Mouse (Mus musculus) heart, embryonic 16.5 days (tissue): ENCODE data around the gene Gon4l. TPM values are rescaled to one million over a fixed set of nuclear protein-coding genes. Genes with fewer than 3 reads are reported as not detected.
A peak's percentile ranks its signal among the peaks of the same experiment; 100 is the strongest.
"Not testable (repeated sequence)": the region's sequence is repeated elsewhere in the genome, so short reads cannot be mapped to it uniquely, and the experiment has no call there.

Experiments used
- ATAC-seq: fragments of 200-750 bp; cut with Nextera tagmentation; replicated peaks from 2 replicates; pipeline ENCODE4 v1.8.0; 2017; ENCODE audit warnings: moderate number of reproducible peaks; ENCODE audit not compliant: insufficient read depth, low FRiP score; ENCODE audit errors: extremely low read depth
- H3K27ac ChIP-seq: fragments of 300-500 bp; sonication (generic); 2 replicates; pipeline ENCODE4 v1.5.1; 2014; ENCODE audit warnings: mild to moderate bottlenecking, low read length, control low read depth, moderate library complexity
- H3K27me3 ChIP-seq: fragments of 300-500 bp; sonication (generic); 2 replicates; pipeline ENCODE4 v1.6.1; 2014; ENCODE audit warnings: low read length, mixed read lengths; ENCODE audit not compliant: control insufficient read depth, insufficient read depth
- H3K36me3 ChIP-seq: fragments of 300-500 bp; sonication (generic); 2 replicates; pipeline ENCODE4 v1.6.1; 2014; ENCODE audit not compliant: control insufficient read depth, insufficient read depth
- H3K4me1 ChIP-seq: fragments of 300-500 bp; sonication (generic); 2 replicates; pipeline ENCODE4 v1.6.1; 2014; ENCODE audit warnings: low read length, mixed read lengths; ENCODE audit not compliant: control insufficient read depth, insufficient read depth
- H3K4me2 ChIP-seq: fragments of 300-500 bp; sonication (generic); 2 replicates; pipeline ENCODE4 v1.6.1; 2014; ENCODE audit warnings: low read depth, mild to moderate bottlenecking, control low read depth, low read length
- H3K4me3 ChIP-seq: fragments of 300-500 bp; sonication (generic); 2 replicates; pipeline ENCODE4 v1.5.1; 2014; ENCODE audit warnings: mild to moderate bottlenecking, control low read depth, low read length
- H3K9ac ChIP-seq: fragments of 300-500 bp; sonication (generic); 2 replicates; pipeline ENCODE4 v1.6.1; 2014; ENCODE audit warnings: low read length, control low read depth
- H3K9me3 ChIP-seq: fragments of 300-500 bp; sonication (generic); replicated peaks from 2 replicates; pipeline ENCODE4 v1.6.1; 2016; ENCODE audit warnings: low read length; ENCODE audit not compliant: control insufficient read depth
- WGBS: fragments of 180-500 bp; shearing (Covaris S2); extraction: QIAGEN DNeasy Blood & Tissue Kit; methylation state at CpG from one replicate; pipeline ENCODE4 v1.1.7; 2014; 5-methylcytosine and 5-hydroxymethylcytosine counted together
- polyA plus RNA-seq: library from polyadenylated mRNA; unstranded; fragments of >200 nt; fragmentation: Nextera tagmentation; extraction: Ambion mirVana; gene quantifications from 2 replicates; pipeline ENCODE4 v1.2.1, GENCODE M21; 2015

Gon4l gene
- 6.9 and 7.3 TPM in 2 replicates for polyA plus RNA-seq

GRCm38 (mm10) chr3:88834951-88835491 is at the start of gene Gon4l:
Gene Gon4l (plus strand): TSS chr3:88835231.
- peak within 1 kb of the TSS; percentile 46 for H3K4me3 ChIP-seq
- not testable (repeated sequence) for H3K9me3 ChIP-seq, H3K27me3 ChIP-seq, H3K4me1 ChIP-seq, H3K36me3 ChIP-seq
- WGBS, result 5% methylated on average over 25 of the region's 39 CpGs
- peak within 1 kb of the TSS; percentile 53 for H3K27ac ChIP-seq
- H3K9ac ChIP-seq, result peak within 1 kb of the TSS; percentile 38; the same call in 1 of the 2 replicates
- H3K4me2 ChIP-seq, result peak within 1 kb of the TSS; percentile 66
- peak; percentile 71 for ATAC-seq

GRCm38 (mm10) chr3:88786323-88786722 is 48.7 kb upstream of the Gon4l start:
- ATAC-seq, result peak; percentile 60; the same call in 1 of the 2 replicates
- H3K4me3 ChIP-seq, H3K27ac ChIP-seq, H3K9ac ChIP-seq, H3K4me1 ChIP-seq, H3K4me2 ChIP-seq, H3K9me3 ChIP-seq, H3K36me3 ChIP-seq, H3K27me3 ChIP-seq: not testable (repeated sequence)
- 79% methylated on average over 1 of the region's 4 CpGs for WGBS

- H3K27me3 ChIP-seq, H3K27ac ChIP-seq, H3K9me3 ChIP-seq, H3K4me2 ChIP-seq, H3K36me3 ChIP-seq, H3K9ac ChIP-seq, H3K4me3 ChIP-seq, H3K4me1 ChIP-seq, ATAC-seq: not testable (repeated sequence)
- WGBS, result no CpG with 5 or more reads among the region's 8 CpGs
Observed at GRCm38 (mm10) chr3:88786805-88787204, 48.2 kb upstream of the Gon4l start.

- H3K4me3 ChIP-seq, H3K4me2 ChIP-seq, H3K36me3 ChIP-seq, H3K9me3 ChIP-seq, H3K9ac ChIP-seq, H3K27ac ChIP-seq, H3K4me1 ChIP-seq, H3K27me3 ChIP-seq: not testable (repeated sequence)
- 0 out of 2 replicates have a peak, but pooled peaks have one; percentile 58 for ATAC-seq
- no CpG with 5 or more reads among the region's 4 CpGs for WGBS
Observed at GRCm38 (mm10) chr3:88788033-88788432, 47.0 kb upstream of the Gon4l start.

- H3K36me3 ChIP-seq, H3K27me3 ChIP-seq, H3K27ac ChIP-seq, H3K9me3 ChIP-seq, ATAC-seq, H3K4me2 ChIP-seq, H3K4me1 ChIP-seq, H3K4me3 ChIP-seq, H3K9ac ChIP-seq: not testable (repeated sequence)
- WGBS, result 84% methylated on average over 6 of the region's 6 CpGs
Observed at GRCm38 (mm10) chr3:88797507-88797906, 37.5 kb upstream of the Gon4l start.

GRCm38 (mm10) chr3:88803910-88804540 is 31.0 kb upstream of the Gon4l start:
- H3K27ac ChIP-seq, result no peak overlapping the region; the same call in 1 of the 2 replicates
- H3K4me1 ChIP-seq, result no peaks in the 10 kb centered on the region
- no peak overlapping the region for H3K4me3 ChIP-seq
- WGBS, result 89% methylated on average over 5 of the region's 5 CpGs
- H3K27me3 ChIP-seq, result no peaks in the 10 kb centered on the region
- no peaks in the 10 kb centered on the region for H3K9me3 ChIP-seq
- no peak for ATAC-seq
- no peak overlapping the region for H3K9ac ChIP-seq
- no peak overlapping the region for H3K4me2 ChIP-seq
- no peaks in the 10 kb centered on the region for H3K36me3 ChIP-seq

- Histone ChIP-seq H3K9ac (no peak overlapping the region), H3K4me2 (no peak overlapping the region), H3K27me3 (no peaks in the 10 kb centered on the region), H3K36me3 (peaks cover 13% of the 10 kb centered on the region), H3K4me1 (no peaks in the 10 kb centered on the region), H3K9me3 (no peaks in the 10 kb centered on the region), H3K27ac (no peak overlapping the region), H3K4me3 (no peak overlapping the region)
- no CpG with 5 or more reads among the region's 1 CpGs for WGBS
- ATAC-seq, result no peak
Observed at GRCm38 (mm10) chr3:88825710-88826109, 9.3 kb upstream of the Gon4l start.

GRCm38 (mm10) chr3:88827231-88827630 is 7.8 kb upstream of the Gon4l start:
- WGBS, result 81% methylated on average over 9 of the region's 9 CpGs
- no peak overlapping the region for H3K4me3 ChIP-seq
- no peak for ATAC-seq
- no peak overlapping the region for H3K4me2 ChIP-seq
- no peaks in the 10 kb centered on the region for H3K27me3 ChIP-seq
- no peaks in the 10 kb centered on the region for H3K4me1 ChIP-seq
- no peak overlapping the region for H3K9ac ChIP-seq
- H3K27ac ChIP-seq, result no peak overlapping the region
- H3K36me3 ChIP-seq, result peaks cover 10% of the 10 kb centered on the region
- no peaks in the 10 kb centered on the region for H3K9me3 ChIP-seq

- not testable (repeated sequence) for H3K9ac ChIP-seq, H3K4me1 ChIP-seq, H3K27me3 ChIP-seq, H3K9me3 ChIP-seq, H3K36me3 ChIP-seq
- WGBS, result 8% methylated on average over 21 of the region's 28 CpGs
- peak; percentile 59 for ATAC-seq
- H3K4me2 ChIP-seq, result peak overlapping the region; percentile 55
- H3K4me3 ChIP-seq, result peak overlapping the region; percentile 41
- peak overlapping the region; percentile 71 for H3K27ac ChIP-seq
Observed at GRCm38 (mm10) chr3:88831177-88832121, 3.6 kb upstream of the Gon4l start.
